Mouse (Mus musculus): ENCODE measurements around the gene Alg9. TPM values are rescaled to one million over a fixed set of nuclear protein-coding genes. Genes with fewer than 3 reads are reported as not detected.

Gene Alg9
- polyA plus RNA-seq, 1 experiment, result 17.6 TPM

GRCm38 (mm10) chr9:50813796-50814195 is 39.0 kb downstream of the Alg9 start:
- H3K36me3 ChIP-seq (ENCODE audit: control insufficient read depth, insufficient read depth, low read length), result peaks cover 31% of the 10 kb centered on the region

GRCm38 (mm10) chr9:50815666-50816065 is 40.8 kb downstream of the Alg9 start:
- TF ChIP-seq CTCF (IDR thresholded peaks at IDR 0.05; ENCODE audit: extremely low read depth, insufficient read length, insufficient replicate concordance, low read depth, low read length) (no peak), POLR2A (IDR thresholded peaks at IDR 0.05; ENCODE audit: low read depth, low read length) (no peak)
- Histone ChIP-seq H3K36me3 (ENCODE audit: control insufficient read depth, insufficient read depth, low read length) (peaks cover 23% of the 10 kb centered on the region), H3K4me3 (ENCODE audit: low read depth, low read length) (no peak overlapping the region), H3K4me1 (ENCODE audit: control insufficient read depth, insufficient read depth, insufficient read length, low read length) (no peaks in the 10 kb centered on the region), H3K27ac (ENCODE audit: insufficient read depth, low read depth, low read length) (no peak overlapping the region), H3K27me3 (ENCODE audit: control insufficient read depth, insufficient read depth, low read length) (no peaks in the 10 kb centered on the region)
- 91% methylated on average over 4 of the region's 4 CpGs for WGBS

More at GRCm38 (mm10) chr9:50813796-50814195, 39.0 kb downstream of the Alg9 start:
- WGBS, result 97% methylated on average over 5 of the region's 5 CpGs
- H3K4me1 ChIP-seq (ENCODE audit: control insufficient read depth, insufficient read depth, insufficient read length, low read length), result no peaks in the 10 kb centered on the region
- no peak overlapping the region for H3K27ac ChIP-seq (ENCODE audit: insufficient read depth, low read depth, low read length)
- H3K4me3 ChIP-seq (ENCODE audit: low read depth, low read length), result no peak overlapping the region
- no peak for TF ChIP-seq CTCF (IDR thresholded peaks at IDR 0.05; ENCODE audit: extremely low read depth, insufficient read length, insufficient replicate concordance, low read depth, low read length)
- TF ChIP-seq POLR2A (IDR thresholded peaks at IDR 0.05; ENCODE audit: low read depth, low read length), result no peak
- no peaks in the 10 kb centered on the region for H3K27me3 ChIP-seq (ENCODE audit: control insufficient read depth, insufficient read depth, low read length)

- H3K4me3 ChIP-seq (ENCODE audit: low read depth, low read length), result no peak overlapping the region
- 88% methylated on average over 1 of the region's 1 CpGs for WGBS
- no peak for TF ChIP-seq CTCF (IDR thresholded peaks at IDR 0.05; ENCODE audit: extremely low read depth, insufficient read length, insufficient replicate concordance, low read depth, low read length)
- no peak for TF ChIP-seq POLR2A (IDR thresholded peaks at IDR 0.05; ENCODE audit: low read depth, low read length)
- no peaks in the 10 kb centered on the region for H3K4me1 ChIP-seq (ENCODE audit: control insufficient read depth, insufficient read depth, insufficient read length, low read length)
- no peaks in the 10 kb centered on the region for H3K27me3 ChIP-seq (ENCODE audit: control insufficient read depth, insufficient read depth, low read length)
- peaks cover 23% of the 10 kb centered on the region for H3K36me3 ChIP-seq (ENCODE audit: control insufficient read depth, insufficient read depth, low read length)
- H3K27ac ChIP-seq (ENCODE audit: insufficient read depth, low read depth, low read length), result no peak overlapping the region
Observed at GRCm38 (mm10) chr9:50816512-50816911, 41.7 kb downstream of the Alg9 start.

- WGBS, result 82% methylated on average over 6 of the region's 6 CpGs
- Histone ChIP-seq H3K4me3 (ENCODE audit: low read depth, low read length) (no peak overlapping the region), H3K27me3 (ENCODE audit: control insufficient read depth, insufficient read depth, low read length) (no peaks in the 10 kb centered on the region), H3K4me1 (ENCODE audit: control insufficient read depth, insufficient read depth, insufficient read length, low read length) (no peaks in the 10 kb centered on the region), H3K27ac (ENCODE audit: insufficient read depth, low read depth, low read length) (no peak overlapping the region), H3K36me3 (ENCODE audit: control insufficient read depth, insufficient read depth, low read length) (peaks cover 25% of the 10 kb centered on the region)
- TF ChIP-seq POLR2A (IDR thresholded peaks at IDR 0.05; ENCODE audit: low read depth, low read length) (no peak), CTCF (IDR thresholded peaks at IDR 0.05; ENCODE audit: extremely low read depth, insufficient read length, insufficient replicate concordance, low read depth, low read length) (no peak)
Observed at GRCm38 (mm10) chr9:50818050-50818449, 43.2 kb downstream of the Alg9 start.

GRCm38 (mm10) chr9:50819716-50820115 is 44.9 kb downstream of the Alg9 start:
- no peak overlapping the region for H3K27ac ChIP-seq (ENCODE audit: insufficient read depth, low read depth, low read length)
- no peak overlapping the region for H3K4me3 ChIP-seq (ENCODE audit: low read depth, low read length)
- no peaks in the 10 kb centered on the region for H3K27me3 ChIP-seq (ENCODE audit: control insufficient read depth, insufficient read depth, low read length)
- WGBS, result 90% methylated on average over 6 of the region's 6 CpGs
- no peaks in the 10 kb centered on the region for H3K4me1 ChIP-seq (ENCODE audit: control insufficient read depth, insufficient read depth, insufficient read length, low read length)
- H3K36me3 ChIP-seq (ENCODE audit: control insufficient read depth, insufficient read depth, low read length), result peaks cover 25% of the 10 kb centered on the region
- no peak for TF ChIP-seq CTCF (IDR thresholded peaks at IDR 0.05; ENCODE audit: extremely low read depth, insufficient read length, insufficient replicate concordance, low read depth, low read length)
- TF ChIP-seq POLR2A (IDR thresholded peaks at IDR 0.05; ENCODE audit: low read depth, low read length), result no peak

GRCm38 (mm10) chr9:50821651-50822050 is 46.8 kb downstream of the Alg9 start:
- Histone ChIP-seq H3K36me3 (ENCODE audit: control insufficient read depth, insufficient read depth, low read length) (peaks cover 21% of the 10 kb centered on the region), H3K27me3 (ENCODE audit: control insufficient read depth, insufficient read depth, low read length) (no peaks in the 10 kb centered on the region), H3K4me3 (ENCODE audit: low read depth, low read length) (no peak overlapping the region), H3K27ac (ENCODE audit: insufficient read depth, low read depth, low read length) (no peak overlapping the region), H3K4me1 (ENCODE audit: control insufficient read depth, insufficient read depth, insufficient read length, low read length) (no peaks in the 10 kb centered on the region)
- no peak for TF ChIP-seq POLR2A (IDR thresholded peaks at IDR 0.05; ENCODE audit: low read depth, low read length)
- TF ChIP-seq CTCF (IDR thresholded peaks at IDR 0.05; ENCODE audit: extremely low read depth, insufficient read length, insufficient replicate concordance, low read depth, low read length), result no peak
- WGBS, result 75% methylated on average over 6 of the region's 6 CpGs

GRCm38 (mm10) chr9:50822216-50822615 is 47.4 kb downstream of the Alg9 start:
- H3K36me3 ChIP-seq (ENCODE audit: control insufficient read depth, insufficient read depth, low read length), result peaks cover 19% of the 10 kb centered on the region
- H3K27me3 ChIP-seq (ENCODE audit: control insufficient read depth, insufficient read depth, low read length), result no peaks in the 10 kb centered on the region
- TF ChIP-seq CTCF (IDR thresholded peaks at IDR 0.05; ENCODE audit: extremely low read depth, insufficient read length, insufficient replicate concordance, low read depth, low read length), result no peak
- TF ChIP-seq POLR2A (IDR thresholded peaks at IDR 0.05; ENCODE audit: low read depth, low read length), result no peak
- H3K27ac ChIP-seq (ENCODE audit: insufficient read depth, low read depth, low read length), result no peak overlapping the region
- 96% methylated on average over 5 of the region's 5 CpGs for WGBS
- no peaks in the 10 kb centered on the region for H3K4me1 ChIP-seq (ENCODE audit: control insufficient read depth, insufficient read depth, insufficient read length, low read length)
- H3K4me3 ChIP-seq (ENCODE audit: low read depth, low read length), result no peak overlapping the region
